Mouse (Mus musculus) hindbrain, embryonic 14.5 days (tissue): ENCODE measurements around the gene Wdr66. TPM values are rescaled to one million over a fixed set of nuclear protein-coding genes. Genes with fewer than 3 reads are reported as not detected.
A peak's percentile ranks its signal among the peaks of the same experiment; 100 is the strongest.

Experiments used
- ATAC-seq: fragments of 200-750 bp; cut with Nextera tagmentation; 2 replicates; pipeline ENCODE4 v1.8.0; 2017; ENCODE audit warnings: moderate number of reproducible peaks, mild to moderate bottlenecking, moderate TSS enrichment, moderate library complexity; ENCODE audit not compliant: low FRiP score
- DNase-seq: peaks from one replicate; pipeline ENCODE4 v3.0.0-alpha.2; 2015; ENCODE audit warnings: low spot score
- H3K27ac ChIP-seq: fragments of 300-500 bp; sonication (generic); 2 replicates; pipeline ENCODE4 v1.5.1; 2014; ENCODE audit warnings: mild to moderate bottlenecking, moderate library complexity
- H3K27me3 ChIP-seq: fragments of 300-500 bp; sonication (generic); 2 replicates; pipeline ENCODE4 v1.6.1; 2014; ENCODE audit warnings: mild to moderate bottlenecking, low read length, mixed read lengths; ENCODE audit not compliant: control insufficient read depth, insufficient read depth
- H3K36me3 ChIP-seq: fragments of 300-500 bp; sonication (generic); replicated peaks from 2 replicates; pipeline ENCODE4 v1.6.1; 2014; ENCODE audit not compliant: control insufficient read depth, insufficient read depth
- H3K4me1 ChIP-seq: fragments of 300-500 bp; sonication (generic); replicated peaks from 2 replicates; pipeline ENCODE4 v1.6.1; 2014; ENCODE audit warnings: antibody characterized with exemption, low read length, mixed read lengths; ENCODE audit not compliant: control insufficient read depth, insufficient read depth
- H3K4me2 ChIP-seq: fragments of 300-500 bp; sonication (generic); replicated peaks from 2 replicates; pipeline ENCODE4 v1.6.1; 2014; ENCODE audit warnings: mild to moderate bottlenecking, moderate library complexity
- H3K4me3 ChIP-seq: fragments of 300-500 bp; sonication (generic); replicated peaks from 2 replicates; pipeline ENCODE4 v1.5.1; 2014; ENCODE audit warnings: mild to moderate bottlenecking, low read length
- H3K9ac ChIP-seq: fragments of 300-500 bp; sonication (generic); 2 replicates; pipeline ENCODE4 v1.6.1; 2014
- H3K9me3 ChIP-seq: fragments of 300-500 bp; sonication (generic); 2 replicates; pipeline ENCODE4 v1.6.1; 2016; ENCODE audit warnings: low read length; ENCODE audit not compliant: control insufficient read depth
- WGBS: fragments of 180-500 bp; shearing (Covaris S2); extraction: QIAGEN DNeasy Blood & Tissue Kit; methylation state at CpG from one replicate; pipeline ENCODE4 v1.1.7; 2014; 5-methylcytosine and 5-hydroxymethylcytosine counted together
- polyA plus RNA-seq: library from polyadenylated mRNA; unstranded; fragments of >200 nt; fragmentation: Nextera tagmentation; extraction: Ambion mirVana; gene quantifications from 2 replicates; pipeline ENCODE4 v1.2.1, GENCODE M21; 2014

Gene Wdr66
- polyA plus RNA-seq, 1 experiment from 2014 or later: 1.6 TPM

DNA sequence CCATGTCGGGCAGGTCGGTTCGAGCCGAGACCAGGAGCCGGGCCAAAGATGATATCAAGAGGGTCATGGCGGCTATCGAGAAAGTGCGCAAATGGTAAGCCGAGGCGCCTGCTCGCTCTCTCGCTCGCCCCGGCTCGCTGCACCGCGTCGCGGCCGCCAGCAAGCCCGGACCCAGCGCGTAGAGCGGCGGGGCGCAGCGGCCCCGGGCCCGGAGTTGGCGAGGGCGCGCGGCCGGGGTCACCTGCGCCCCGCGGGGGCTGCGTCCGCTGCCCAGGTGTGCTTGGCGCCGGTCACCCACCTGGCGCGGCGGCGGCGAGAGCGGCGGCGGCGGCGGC, 92.7 kb downstream of the Wdr66 start:
- Histone ChIP-seq H3K27ac (peak overlapping the region; percentile 97), H3K36me3 (no peaks in the 10 kb centered on the region), H3K4me3 (peak overlapping the region; percentile 81), H3K9ac (peak overlapping the region; percentile 90), H3K4me1 (peaks cover 23% of the 10 kb centered on the region), H3K9me3 (no peaks in the 10 kb centered on the region), H3K27me3 (no peaks in the 10 kb centered on the region), H3K4me2 (peak overlapping the region; percentile 92)
- under 1% methylated on average over 46 of the region's 51 CpGs for WGBS
- DNase-seq (no peak), ATAC-seq (peak; percentile 41)

- DNase-seq: peak; percentile 62
- H3K4me3 ChIP-seq: peak overlapping the region; percentile 81
- H3K4me1 ChIP-seq: peaks cover 23% of the 10 kb centered on the region
- no peaks in the 10 kb centered on the region for H3K27me3 ChIP-seq
- ATAC-seq: peak; percentile 38
- peak overlapping the region; percentile 92 for H3K4me2 ChIP-seq
- no peaks in the 10 kb centered on the region for H3K36me3 ChIP-seq
- under 1% methylated on average over 80 of the region's 87 CpGs for WGBS
- H3K9ac ChIP-seq: peak overlapping the region; percentile 90
- H3K9me3 ChIP-seq: no peaks in the 10 kb centered on the region
- peak overlapping the region; percentile 97 for H3K27ac ChIP-seq
Observed at GRCm38 (mm10) chr5:123344963-123345852, 93.3 kb downstream of the Wdr66 start.

- ATAC-seq (peak; percentile 64), DNase-seq (peak; percentile 68)
- WGBS: 0% methylated on average over 22 of the region's 22 CpGs
- Histone ChIP-seq H3K4me3 (peak overlapping the region; percentile 81), H3K27me3 (no peaks in the 10 kb centered on the region), H3K9ac (peak overlapping the region; percentile 90), H3K9me3 (no peaks in the 10 kb centered on the region), H3K4me2 (peak overlapping the region; percentile 92), H3K36me3 (no peaks in the 10 kb centered on the region), H3K4me1 (peaks cover 23% of the 10 kb centered on the region), H3K27ac (peak overlapping the region; percentile 97)
Observed at GRCm38 (mm10) chr5:123345853-123346654, 94.2 kb downstream of the Wdr66 start.

DNA sequence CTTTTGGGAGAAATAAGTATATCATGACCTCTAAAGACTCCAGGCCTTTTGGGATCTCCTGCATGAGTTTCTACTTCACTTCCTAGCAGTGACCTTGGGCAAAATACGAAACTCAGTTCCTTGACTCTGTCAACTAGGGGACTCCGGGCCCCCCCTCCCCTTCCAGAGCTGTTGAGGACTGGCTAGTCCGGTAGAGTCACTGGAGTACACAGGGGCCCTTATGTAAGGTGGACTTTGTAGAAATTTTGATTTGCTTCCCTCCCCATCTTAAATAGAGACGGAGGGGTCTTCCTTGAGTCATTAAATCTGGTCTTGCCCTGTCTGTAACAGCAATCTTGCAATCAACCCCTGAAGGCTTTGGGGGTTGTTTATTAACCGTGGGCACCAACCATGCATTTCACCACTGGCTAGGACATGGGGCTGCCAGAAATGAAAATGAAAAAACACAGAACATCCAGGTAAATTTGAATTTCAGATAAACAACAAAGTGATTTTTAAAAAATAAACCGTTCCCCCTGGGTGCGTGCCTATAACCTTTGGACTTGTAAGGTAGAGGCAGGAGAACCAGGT, 94.9 kb downstream of the Wdr66 start:
- ATAC-seq: no peak
- no peak for DNase-seq
- Histone ChIP-seq H3K4me3 (peak overlapping the region; percentile 81), H3K27ac (peak overlapping the region; percentile 97), H3K9me3 (no peaks in the 10 kb centered on the region), H3K4me1 (peaks cover 23% of the 10 kb centered on the region), H3K27me3 (no peaks in the 10 kb centered on the region), H3K36me3 (no peaks in the 10 kb centered on the region), H3K4me2 (peak overlapping the region; percentile 92), H3K9ac (peak overlapping the region; percentile 90)
- 57% methylated on average over 7 of the region's 7 CpGs for WGBS

DNA sequence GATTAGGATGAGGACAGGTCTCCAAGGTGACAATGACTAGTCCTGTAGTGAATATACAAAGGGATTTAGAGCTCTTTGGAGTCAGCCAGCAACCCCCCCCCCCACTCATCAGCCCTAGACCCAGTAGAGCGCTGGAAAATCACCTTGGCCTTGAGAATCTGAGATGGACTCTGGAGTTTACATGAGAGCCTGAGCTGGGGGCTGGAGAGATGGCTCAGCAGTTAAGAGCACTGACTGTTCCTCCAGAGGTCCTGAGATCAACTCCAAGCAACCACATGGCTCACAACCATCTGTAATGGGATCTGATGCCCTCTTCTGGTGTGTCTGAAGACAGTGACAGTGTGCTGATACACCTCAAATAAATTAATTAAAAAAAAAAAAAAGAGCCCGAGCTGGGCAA, 96.1 kb downstream of the Wdr66 start:
- H3K9me3 ChIP-seq: no peaks in the 10 kb centered on the region
- no peak overlapping the region for H3K4me3 ChIP-seq
- 82% methylated on average over 2 of the region's 2 CpGs for WGBS
- peaks cover 23% of the 10 kb centered on the region for H3K4me1 ChIP-seq
- ATAC-seq (no peak), DNase-seq (no peak)
- H3K36me3 ChIP-seq: no peaks in the 10 kb centered on the region
- H3K27ac ChIP-seq: no peak overlapping the region
- H3K27me3 ChIP-seq: no peaks in the 10 kb centered on the region
- no peak overlapping the region for H3K9ac ChIP-seq
- no peak overlapping the region for H3K4me2 ChIP-seq

- WGBS: 69% methylated on average over 10 of the region's 10 CpGs
- H3K4me1 ChIP-seq: peaks cover 23% of the 10 kb centered on the region
- no peak overlapping the region for H3K4me2 ChIP-seq
- ATAC-seq (no peak), DNase-seq (no peak)
- no peaks in the 10 kb centered on the region for H3K27me3 ChIP-seq
- peaks cover 8% of the 10 kb centered on the region for H3K36me3 ChIP-seq
- no peak overlapping the region for H3K27ac ChIP-seq
- H3K4me3 ChIP-seq: no peak overlapping the region
- H3K9me3 ChIP-seq: no peaks in the 10 kb centered on the region
- no peak overlapping the region for H3K9ac ChIP-seq
Observed at GRCm38 (mm10) chr5:123350386-123350785, 98.5 kb downstream of the Wdr66 start.

DNA sequence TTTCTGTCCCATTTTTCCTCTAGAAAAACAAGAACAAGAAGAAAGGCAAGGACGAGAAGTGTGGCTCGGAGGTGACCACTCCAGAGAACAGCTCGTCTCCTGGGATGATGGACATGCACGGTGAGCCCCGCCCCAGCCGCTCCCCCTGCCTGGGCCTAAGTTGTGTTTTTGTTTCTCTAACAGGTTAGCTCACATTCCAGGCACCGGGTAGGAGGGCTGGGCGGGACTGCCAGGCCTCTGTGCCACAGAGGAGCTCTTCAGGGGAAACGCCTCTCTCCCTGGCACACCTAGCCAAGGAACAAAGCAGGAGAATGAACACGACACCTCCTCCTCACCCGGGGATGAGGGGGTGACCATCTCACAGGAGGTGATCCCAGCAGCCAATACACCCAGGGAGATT, 104.0 kb downstream of the Wdr66 start:
- Histone ChIP-seq H3K4me2 (no peak overlapping the region), H3K27ac (no peak overlapping the region), H3K4me3 (no peak overlapping the region), H3K9me3 (no peaks in the 10 kb centered on the region), H3K36me3 (peaks cover 62% of the 10 kb centered on the region), H3K9ac (no peak overlapping the region), H3K4me1 (no peaks in the 10 kb centered on the region), H3K27me3 (no peaks in the 10 kb centered on the region)
- no peak for DNase-seq
- 84% methylated on average over 11 of the region's 11 CpGs for WGBS
- no peak for ATAC-seq

DNA sequence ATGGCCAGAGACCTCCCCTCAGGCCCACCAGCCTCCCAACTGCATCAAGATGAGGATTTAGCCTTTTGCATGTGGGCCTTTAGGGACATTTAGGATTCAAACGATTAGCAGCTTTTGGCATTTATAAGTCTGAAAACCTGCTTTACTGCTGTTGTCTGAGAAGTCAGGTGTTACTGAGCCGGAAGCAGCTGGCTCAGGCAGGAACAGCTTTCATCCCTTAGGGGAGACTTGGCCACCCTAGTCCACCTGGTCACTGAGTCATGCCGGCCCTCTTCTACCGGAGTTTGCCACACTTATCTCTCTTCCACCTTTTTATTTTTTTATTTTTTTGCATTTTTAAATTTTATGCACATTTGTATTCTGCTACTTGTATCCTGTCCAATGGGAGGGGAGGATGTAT, 105.4 kb downstream of the Wdr66 start:
- no peaks in the 10 kb centered on the region for H3K9me3 ChIP-seq
- H3K27me3 ChIP-seq: no peaks in the 10 kb centered on the region
- 92% methylated on average over 4 of the region's 4 CpGs for WGBS
- ATAC-seq: no peak
- H3K27ac ChIP-seq: no peak overlapping the region
- no peak overlapping the region for H3K9ac ChIP-seq
- no peak for DNase-seq
- no peak overlapping the region for H3K4me2 ChIP-seq
- no peak overlapping the region for H3K4me3 ChIP-seq
- H3K4me1 ChIP-seq: no peaks in the 10 kb centered on the region
- H3K36me3 ChIP-seq: peaks cover 76% of the 10 kb centered on the region

DNA sequence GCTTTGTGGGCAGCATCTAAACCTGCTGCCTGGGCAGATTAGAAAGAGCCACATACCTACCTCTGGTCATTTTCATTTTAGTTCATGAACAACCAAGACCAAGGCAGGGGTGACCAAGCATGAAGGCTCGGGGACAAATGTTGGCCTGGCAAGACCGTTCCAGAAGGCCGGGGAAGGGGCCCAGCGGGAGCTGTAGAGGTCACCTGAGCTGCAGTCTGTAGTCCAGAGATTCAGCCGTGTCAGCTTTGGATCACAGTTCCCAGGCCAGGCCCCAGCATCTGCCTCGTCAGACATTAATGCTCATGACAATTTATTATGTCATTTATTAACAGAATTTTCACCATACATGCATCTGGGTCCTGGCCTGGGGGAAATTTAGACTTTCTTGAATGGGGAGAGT, 107.5 kb downstream of the Wdr66 start:
- no peak overlapping the region for H3K4me3 ChIP-seq
- DNase-seq (no peak), ATAC-seq (no peak)
- peaks cover 97% of the 10 kb centered on the region for H3K36me3 ChIP-seq
- WGBS: 69% methylated on average over 6 of the region's 6 CpGs
- H3K9ac ChIP-seq: no peak overlapping the region
- H3K4me2 ChIP-seq: no peak overlapping the region
- no peak overlapping the region for H3K27ac ChIP-seq
- H3K27me3 ChIP-seq: no peaks in the 10 kb centered on the region
- H3K9me3 ChIP-seq: no peaks in the 10 kb centered on the region
- no peaks in the 10 kb centered on the region for H3K4me1 ChIP-seq
